Mouse (Mus musculus) forebrain, embryonic 14.5 days (tissue): ENCODE measurements at regions not wholly inside any gene's neighbourhood (a gene's known extent, or its start where the extent isn't known, plus 50 kb on each side); places are given as distances from the start of the nearest gene placed in this dataset.

ENCODE experiments used
- ATAC-seq: fragments of 200-750 bp; cut with Nextera tagmentation; 2 replicates; pipeline ENCODE4 v1.8.0; 2017; ENCODE audit warnings: mild to moderate bottlenecking, moderate library complexity
- DNase-seq: peaks from one replicate; pipeline ENCODE4 v3.0.0-alpha.2; 2015; ENCODE audit warnings: low spot score
- H3K27ac ChIP-seq: fragments of 300-500 bp; sonication (generic); 2 replicates; pipeline ENCODE4 v1.5.1; 2014; ENCODE audit warnings: low read depth, mild to moderate bottlenecking, control low read depth, low read length, moderate library complexity
- H3K27me3 ChIP-seq: fragments of 300-500 bp; sonication (generic); replicated peaks from 2 replicates; pipeline ENCODE4 v1.6.1; 2014; ENCODE audit warnings: low read length, control low read depth, mixed read lengths; ENCODE audit not compliant: control insufficient read depth, insufficient read depth
- H3K36me3 ChIP-seq: fragments of 300-500 bp; sonication (generic); 2 replicates; pipeline ENCODE4 v1.6.1; 2014; ENCODE audit warnings: low read length, control low read depth; ENCODE audit not compliant: control insufficient read depth, insufficient read depth
- H3K4me1 ChIP-seq: fragments of 300-500 bp; sonication (generic); 2 replicates; pipeline ENCODE4 v1.6.1; 2014; ENCODE audit warnings: antibody characterized with exemption, low read length, control low read depth; ENCODE audit not compliant: control insufficient read depth, insufficient read depth
- H3K4me2 ChIP-seq: fragments of 300-500 bp; sonication (generic); 2 replicates; pipeline ENCODE4 v1.6.1; 2014; ENCODE audit warnings: mild to moderate bottlenecking, control low read depth, low read length
- H3K4me3 ChIP-seq: fragments of 300-500 bp; sonication (generic); 2 replicates; pipeline ENCODE4 v1.5.1; 2014; ENCODE audit warnings: low read depth, low read length, control low read depth
- H3K9ac ChIP-seq: fragments of 300-500 bp; sonication (generic); 2 replicates; pipeline ENCODE4 v1.6.1; 2014; ENCODE audit warnings: mild to moderate bottlenecking, low read length, control low read depth, moderate library complexity
- H3K9me3 ChIP-seq: fragments of 300-500 bp; sonication (generic); replicated peaks from 2 replicates; pipeline ENCODE4 v1.6.1; 2016; ENCODE audit warnings: low read length, control low read depth, mixed read lengths; ENCODE audit not compliant: control insufficient read depth
- whole genome bisulfite sequencing: fragments of 180-500 bp; shearing (Covaris S2); extraction: QIAGEN DNeasy Blood & Tissue Kit; methylation state at CpG from one replicate; pipeline ENCODE4 v1.1.7; 2014; 5-methylcytosine and 5-hydroxymethylcytosine counted together

DNA sequence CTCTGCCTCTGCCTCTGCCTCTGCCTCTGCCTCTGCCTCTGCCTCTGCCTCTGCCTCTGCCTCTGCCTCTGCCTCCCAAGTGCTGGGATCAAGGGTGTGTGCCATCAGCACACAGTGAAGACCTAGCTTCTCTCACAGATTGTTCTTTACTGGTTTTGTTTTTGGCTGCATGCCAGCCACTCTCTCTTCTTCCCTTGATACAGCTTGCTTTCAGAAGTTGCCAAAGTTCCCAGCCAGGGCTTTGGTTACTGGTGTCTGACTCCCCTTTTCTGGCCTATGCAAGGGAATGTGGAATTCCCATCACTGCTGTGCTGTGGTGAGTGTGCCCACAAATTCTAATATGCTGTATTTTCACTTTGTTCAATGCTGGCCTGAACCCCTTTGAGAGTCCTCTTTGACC, 68.6 kb upstream of the Zfp637 start:
- no peaks in the 10 kb centered on the region for H3K27me3 ChIP-seq
- H3K27ac ChIP-seq, result no peak overlapping the region
- no peak for ATAC-seq
- H3K4me1 ChIP-seq, result no peaks in the 10 kb centered on the region
- no peak overlapping the region for H3K4me3 ChIP-seq
- no peaks in the 10 kb centered on the region for H3K9me3 ChIP-seq
- H3K9ac ChIP-seq, result no peak overlapping the region
- H3K36me3 ChIP-seq, result no peaks in the 10 kb centered on the region
- no peak overlapping the region for H3K4me2 ChIP-seq
- DNase-seq, result peak; percentile 37

DNA sequence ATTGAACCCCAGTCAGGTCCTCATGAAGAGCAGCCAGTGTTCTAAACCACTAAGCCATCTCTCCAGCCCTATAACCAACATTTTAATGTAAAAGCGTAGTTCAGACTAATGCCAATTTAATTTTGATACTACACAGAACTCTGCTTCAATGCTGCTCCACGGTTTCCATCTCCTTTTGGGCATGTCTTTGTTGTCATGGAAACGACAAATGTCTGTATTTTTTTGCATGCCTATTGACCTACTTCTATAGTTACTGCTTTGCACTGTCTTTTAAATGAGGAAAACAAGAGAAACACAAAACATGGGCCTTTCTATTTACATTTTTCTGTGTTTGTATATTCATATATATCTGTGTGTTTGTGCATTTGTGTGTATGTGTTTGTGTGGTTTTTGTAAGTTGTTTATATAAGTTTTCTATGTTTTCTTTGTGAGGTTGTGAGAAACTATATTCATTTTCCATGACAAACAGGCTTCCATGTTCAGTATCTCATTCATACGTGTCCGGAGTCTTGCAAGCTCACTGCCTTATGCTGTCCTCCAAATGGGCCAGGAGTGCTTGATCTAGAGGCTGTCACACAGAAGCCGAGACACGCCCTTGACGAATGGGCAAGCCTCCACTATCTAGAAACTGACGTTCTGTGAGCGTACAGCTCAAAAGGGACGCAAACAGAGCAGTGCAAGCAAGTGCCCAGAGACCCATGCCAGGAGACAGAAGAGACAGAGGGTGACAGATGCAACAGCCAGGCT, 65.5 kb upstream of the Zfp637 start:
- WGBS, result 80% methylated on average over 11 of the region's 11 CpGs
- no peak overlapping the region for H3K27ac ChIP-seq
- ATAC-seq, result no peak

DNA sequence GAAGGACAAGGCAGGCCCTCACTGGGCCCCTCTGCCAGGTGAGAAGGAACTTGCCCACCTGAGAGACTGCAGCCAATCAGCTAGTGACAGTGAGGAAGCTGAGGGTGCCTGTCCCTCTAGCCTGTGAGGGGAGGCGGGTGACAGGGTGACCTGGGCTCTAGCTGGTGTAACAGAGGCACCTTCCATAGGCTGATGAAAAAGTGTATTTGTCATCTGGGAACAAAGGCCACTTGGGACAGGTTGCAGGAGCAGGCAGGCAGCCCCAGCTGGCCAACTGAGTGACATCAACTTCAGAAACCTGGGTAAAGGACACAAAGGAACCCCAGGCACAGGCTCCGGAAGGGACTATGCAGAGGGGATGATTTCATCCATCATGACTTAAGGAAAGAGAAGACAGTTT, 63.0 kb upstream of the Zfp637 start:
- no peak for DNase-seq
- Histone ChIP-seq H3K27ac (no peak overlapping the region), H3K4me3 (no peak overlapping the region), H3K9me3 (no peaks in the 10 kb centered on the region), H3K27me3 (no peaks in the 10 kb centered on the region), H3K9ac (no peak overlapping the region), H3K36me3 (no peaks in the 10 kb centered on the region), H3K4me1 (no peaks in the 10 kb centered on the region), H3K4me2 (no peak overlapping the region)
- WGBS, result 82% methylated on average over 2 of the region's 2 CpGs
- ATAC-seq, result no peak

More for the DNA sequence above, 65.5 kb upstream of the Zfp637 start:
- Histone ChIP-seq H3K9ac (no peak overlapping the region), H3K4me3 (no peak overlapping the region), H3K4me2 (no peak overlapping the region), H3K36me3 (no peaks in the 10 kb centered on the region), H3K9me3 (no peaks in the 10 kb centered on the region), H3K27me3 (no peaks in the 10 kb centered on the region), H3K4me1 (no peaks in the 10 kb centered on the region)
- peak; percentile 23 for DNase-seq

DNA sequence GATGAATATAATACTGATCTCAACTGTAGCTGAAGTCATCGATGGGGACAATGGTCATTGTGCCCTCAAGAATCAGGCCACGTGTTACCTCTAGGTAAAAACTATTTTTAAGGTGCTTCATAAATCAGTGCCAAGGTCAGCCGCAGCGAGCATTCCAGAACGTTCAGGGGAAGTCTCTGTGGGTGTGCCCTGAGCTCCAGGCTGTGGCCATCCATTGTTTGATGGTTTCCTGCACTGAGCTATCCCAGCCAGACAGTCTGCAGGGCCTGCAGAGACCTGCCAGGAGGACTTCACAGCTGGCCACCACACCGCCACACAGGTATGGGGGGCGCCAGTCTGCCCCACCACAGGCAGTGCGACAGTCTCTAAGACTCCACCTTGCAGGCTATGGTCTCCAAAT, 62.5 kb upstream of the Zfp637 start:
- no peak overlapping the region for H3K27ac ChIP-seq
- no peaks in the 10 kb centered on the region for H3K27me3 ChIP-seq
- no peak overlapping the region for H3K4me2 ChIP-seq
- no peak overlapping the region for H3K9ac ChIP-seq
- DNase-seq (no peak), ATAC-seq (no peak)
- no peaks in the 10 kb centered on the region for H3K4me1 ChIP-seq
- H3K36me3 ChIP-seq, result no peaks in the 10 kb centered on the region
- no peaks in the 10 kb centered on the region for H3K9me3 ChIP-seq
- no peak overlapping the region for H3K4me3 ChIP-seq
- WGBS, result 87% methylated on average over 8 of the region's 8 CpGs

DNA sequence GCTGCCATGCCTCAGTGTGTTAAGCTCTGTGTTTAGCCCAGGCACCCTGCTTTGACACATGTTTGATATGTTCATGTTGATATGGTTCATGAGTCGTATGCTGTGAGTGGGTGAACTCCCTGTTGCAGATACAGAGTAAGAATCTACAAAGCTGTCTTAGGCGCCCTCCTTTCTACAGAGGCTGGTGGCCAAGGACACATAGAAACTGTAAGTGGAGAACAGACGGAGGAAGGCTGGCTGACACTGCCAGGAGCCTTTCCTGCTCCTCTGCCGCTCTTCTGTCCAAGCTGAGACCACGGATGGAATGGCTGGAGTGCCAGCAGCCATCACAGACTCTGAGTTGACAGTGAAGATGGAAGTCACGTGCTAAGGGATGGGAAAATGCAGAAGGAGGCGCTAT, 62.0 kb upstream of the Zfp637 start:
- WGBS, result 80% methylated on average over 7 of the region's 7 CpGs
- no peaks in the 10 kb centered on the region for H3K4me1 ChIP-seq
- H3K27ac ChIP-seq, result no peak overlapping the region

DNA sequence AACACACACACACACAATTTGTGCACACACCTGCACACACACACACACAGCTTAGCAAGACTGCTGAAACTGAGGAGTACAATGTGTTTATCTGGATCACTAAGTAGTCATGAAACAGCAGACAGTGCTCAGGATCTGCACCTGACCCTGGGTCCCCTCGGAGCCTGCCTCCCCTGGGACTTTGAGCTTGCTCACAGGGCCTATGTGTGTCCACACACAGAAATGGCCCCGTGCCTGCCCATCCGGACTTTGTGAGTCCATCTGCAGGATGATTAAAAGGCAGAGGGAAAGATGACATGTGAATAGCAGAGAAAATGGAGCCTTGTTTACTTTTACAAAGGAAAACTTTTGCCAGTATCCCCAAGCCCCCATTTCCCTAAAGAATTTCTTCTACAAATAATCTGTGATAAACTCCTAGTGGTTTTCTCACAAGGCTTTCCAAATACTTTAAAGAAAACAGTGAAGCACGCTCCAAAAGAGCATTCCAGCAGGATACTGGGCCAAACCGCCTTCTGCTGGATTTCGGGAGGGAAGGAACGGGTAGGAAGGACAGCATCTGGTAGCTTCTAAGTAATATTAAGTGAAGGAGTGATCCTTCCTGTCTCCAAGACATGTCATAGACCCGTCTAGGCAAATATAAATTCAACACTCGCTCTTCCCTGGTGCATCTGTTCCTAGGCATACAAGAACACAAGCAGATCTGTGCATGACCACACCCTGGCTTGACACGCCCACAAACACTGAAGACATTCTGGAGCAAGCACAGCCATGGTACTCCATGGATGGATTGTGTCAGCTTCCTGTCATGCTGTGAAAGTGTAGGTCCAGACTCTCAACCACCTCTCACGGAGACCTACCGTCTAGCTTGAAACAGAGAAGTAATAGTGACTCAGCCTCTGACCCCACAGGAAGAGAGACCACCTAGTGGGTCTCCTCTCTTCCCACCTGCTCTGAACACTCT, 52.1 kb upstream of the Zfp637 start:
- no peaks in the 10 kb centered on the region for H3K27me3 ChIP-seq
- no peak overlapping the region for H3K27ac ChIP-seq
- 87% methylated on average over 12 of the region's 12 CpGs for WGBS
- no peak for ATAC-seq
- DNase-seq, result no peak
- H3K4me2 ChIP-seq, result no peak overlapping the region
- no peaks in the 10 kb centered on the region for H3K4me1 ChIP-seq
- no peaks in the 10 kb centered on the region for H3K9me3 ChIP-seq
- H3K4me3 ChIP-seq, result no peak overlapping the region
- H3K36me3 ChIP-seq, result no peaks in the 10 kb centered on the region
- H3K9ac ChIP-seq, result no peak overlapping the region

More for the DNA sequence above, 62.0 kb upstream of the Zfp637 start:
- H3K9me3 ChIP-seq, result no peaks in the 10 kb centered on the region
- no peak overlapping the region for H3K4me3 ChIP-seq
- no peaks in the 10 kb centered on the region for H3K36me3 ChIP-seq
- ATAC-seq (no peak), DNase-seq (no peak)
- no peak overlapping the region for H3K4me2 ChIP-seq
- no peak overlapping the region for H3K9ac ChIP-seq
- no peaks in the 10 kb centered on the region for H3K27me3 ChIP-seq

DNA sequence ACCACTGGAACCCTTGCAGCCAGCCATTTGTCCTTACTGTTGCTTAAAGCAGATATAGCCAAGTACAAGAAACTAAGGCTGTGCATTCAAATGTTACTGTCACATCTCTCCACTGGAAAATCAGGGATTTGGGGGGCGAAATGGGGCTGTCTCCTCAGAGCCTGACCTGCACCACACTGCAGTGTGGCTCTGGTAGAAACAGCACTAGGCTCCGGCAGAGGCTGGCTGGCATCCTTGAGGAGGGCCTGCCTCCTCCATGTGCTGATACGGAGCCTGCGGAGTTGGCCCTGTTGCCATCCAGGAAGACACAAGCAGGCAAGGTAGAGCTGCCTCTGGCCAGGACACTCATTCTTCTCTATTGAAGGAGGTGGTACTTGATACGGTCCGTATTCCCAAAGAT, 50.4 kb upstream of the Zfp637 start:
- no peaks in the 10 kb centered on the region for H3K9me3 ChIP-seq
- no peak overlapping the region for H3K4me2 ChIP-seq
- H3K27ac ChIP-seq, result no peak overlapping the region
- H3K27me3 ChIP-seq, result no peaks in the 10 kb centered on the region
- no peaks in the 10 kb centered on the region for H3K36me3 ChIP-seq
- H3K4me1 ChIP-seq, result no peaks in the 10 kb centered on the region
- DNase-seq (no peak), ATAC-seq (no peak)
- 93% methylated on average over 6 of the region's 6 CpGs for WGBS
- H3K4me3 ChIP-seq, result no peak overlapping the region
- H3K9ac ChIP-seq, result no peak overlapping the region
